Mouse (Mus musculus) left cerebral cortex, adult 2 months (tissue): ENCODE data around the gene Gpr87. TPM values are rescaled to one million over a fixed set of nuclear protein-coding genes. Genes with fewer than 3 reads are reported as not detected.

Experiments
- DNase-seq, 2 experiments: peaks; one replicate each; pipeline ENCODE4 v3.0.0; 2021 to 2022; ENCODE audit warnings: low spot score in 2 of 2, mixed read lengths in 1 of 2; ENCODE audit errors: extremely low spot score in 1 of 2
- H3K27ac ChIP-seq: fragments of 200-600 bp; 2 replicates; pipeline ENCODE4 v1.8.1; 2022
- H3K4me3 ChIP-seq: fragments of 200-600 bp; 2 replicates; pipeline ENCODE4 v1.8.1; 2022
- CTCF ChIP-seq: fragments of 200-600 bp; IDR thresholded peaks from 2 replicates; pipeline ENCODE4 v1.8.1; 2022; ENCODE audit warnings: antibody characterized with exemption, mild to moderate bottlenecking, moderate library complexity
- intact Hi-C: fragments of 180-260 bp; cut with DNase I; formaldehyde crosslinking; loops from one replicate; pipeline ENCODE4 v1.15.1; 2025
- long read RNA-seq, 2 experiments: library from polyadenylated mRNA; stranded (forward); transcript quantifications; one replicate each; pipeline ENCODE4 v2.0.0; 2021; ENCODE audit warnings: borderline mapping rate in 2 of 2
- total RNA-seq, 2 experiments: library from RNA; stranded (reverse); gene quantifications; 2 replicates each; pipeline ENCODE4 v1.2.3; 2021

Gene Gpr87
- not detected for total RNA-seq
- long read RNA-seq, experiment 1 = 0 reads
- long read RNA-seq, experiment 2 = 0 reads

GRCm38 (mm10) chr3:59194938-59195337 is at the start of gene Gpr87:
Gene Gpr87 (minus strand): TSS chr3:59195104.
- no peak within 1 kb of the TSS for H3K4me3 ChIP-seq
- no peak for TF ChIP-seq CTCF
- intact Hi-C loops = no loop called here

GRCm38 (mm10) chr3:59243384-59243783 is 48.5 kb upstream of the Gpr87 start:
- TF ChIP-seq CTCF = no peak
- H3K27ac ChIP-seq = no peak overlapping the region
- peak; percentile 75 to 82 for DNase-seq
- H3K4me3 ChIP-seq = no peak overlapping the region
- intact Hi-C loops = no loop called here

More at GRCm38 (mm10) chr3:59194938-59195337, at the start of gene Gpr87:
- H3K27ac ChIP-seq = no peak within 1 kb of the TSS
- no peak for DNase-seq

GRCm38 (mm10) chr3:59234878-59235277 is 40.0 kb upstream of the Gpr87 start:
- Histone ChIP-seq H3K4me3 (no peak overlapping the region), H3K27ac (no peak overlapping the region)
- TF ChIP-seq CTCF = no peak
- intact Hi-C loops = no loop called here
- no peak for DNase-seq

GRCm38 (mm10) chr3:59230912-59231311 is 36.0 kb upstream of the Gpr87 start:
- peak overlapping the region; percentile 47; the same call in 1 of the 2 replicates for H3K27ac ChIP-seq
- intact Hi-C loops = no loop called here
- no peak for DNase-seq

GRCm38 (mm10) chr3:59228730-59229551 is 34.0 kb upstream of the Gpr87 start:
- intact Hi-C loops = no loop called here
- Histone ChIP-seq H3K27ac (peak overlapping the region; percentile 62), H3K4me3 (no peak overlapping the region)
- TF ChIP-seq CTCF = no peak
- no peak for DNase-seq

More at GRCm38 (mm10) chr3:59230912-59231311, 36.0 kb upstream of the Gpr87 start:
- no peak for TF ChIP-seq CTCF
- H3K4me3 ChIP-seq = no peak overlapping the region

- no peak for DNase-seq
- no peak for TF ChIP-seq CTCF
- Histone ChIP-seq H3K27ac (no peak overlapping the region), H3K4me3 (no peak overlapping the region)
- intact Hi-C loops = no loop called here
These were observed 32.8 kb upstream of the Gpr87 start for GRCm38 (mm10) chr3:59227696-59228095.

- DNase-seq = no peak
- intact Hi-C loops = no loop called here
- H3K4me3 ChIP-seq = no peak overlapping the region
- no peak overlapping the region for H3K27ac ChIP-seq
- no peak for TF ChIP-seq CTCF
These were observed 30.5 kb upstream of the Gpr87 start for GRCm38 (mm10) chr3:59225411-59225810.

GRCm38 (mm10) chr3:59222303-59222702 is 27.4 kb upstream of the Gpr87 start:
- Histone ChIP-seq H3K4me3 (no peak overlapping the region), H3K27ac (no peak overlapping the region)
- no peak for DNase-seq
- intact Hi-C loops = no loop called here
- no peak for TF ChIP-seq CTCF

GRCm38 (mm10) chr3:59219326-59219725 is 24.4 kb upstream of the Gpr87 start:
- DNase-seq = no peak
- Histone ChIP-seq H3K27ac (peak overlapping the region; percentile 18; the same call in 1 of the 2 replicates), H3K4me3 (no peak overlapping the region)
- intact Hi-C loops = no loop called here
- TF ChIP-seq CTCF = no peak

- Histone ChIP-seq H3K27ac (no peak overlapping the region), H3K4me3 (no peak overlapping the region)
- intact Hi-C loops = no loop called here
- no peak for DNase-seq
- no peak for TF ChIP-seq CTCF
These were observed 22.3 kb upstream of the Gpr87 start for GRCm38 (mm10) chr3:59217211-59217610.

- no peak for TF ChIP-seq CTCF
- no peak for DNase-seq
- intact Hi-C loops = no loop called here
- no peak overlapping the region for H3K27ac ChIP-seq
- no peak overlapping the region for H3K4me3 ChIP-seq
These were observed 17.5 kb upstream of the Gpr87 start for GRCm38 (mm10) chr3:59212404-59212803.

- no peak for TF ChIP-seq CTCF
- no peak for DNase-seq
- H3K27ac ChIP-seq = no peak overlapping the region; the same call in 1 of the 2 replicates
- no peak overlapping the region for H3K4me3 ChIP-seq
- intact Hi-C loops = no loop called here
These were observed 16.9 kb upstream of the Gpr87 start for GRCm38 (mm10) chr3:59211784-59212183.

- peak within 1 kb of the TSS; percentile 29; the same call in 1 of the 2 replicates for H3K27ac ChIP-seq
- no peak for DNase-seq
- intact Hi-C loops = no loop called here
- no peak within 1 kb of the TSS for H3K4me3 ChIP-seq
- no peak for TF ChIP-seq CTCF
These were observed 15.8 kb upstream of the Gpr87 start, which contains the start of gene P2ry13 for GRCm38 (mm10) chr3:59210727-59211126. Gene P2ry13 (minus strand): TSS chr3:59210882.
